Mouse (Mus musculus) forebrain, embryonic 10.5 days (tissue): Measurements from ENCODE around the gene Dnajc24. TPM values are rescaled to one million over a fixed set of nuclear protein-coding genes. Genes with fewer than 3 reads are reported as not detected.

Source experiments
- DNase-seq: peaks from one replicate; pipeline ENCODE4 v3.0.0-alpha.2; 2017; ENCODE audit warnings: low spot score; ENCODE audit errors: extremely low spot score
- H3K27ac ChIP-seq: fragments of 300-500 bp; sonication (generic); 2 replicates; pipeline ENCODE4 v1.5.1; 2016; ENCODE audit warnings: mild to moderate bottlenecking
- H3K27me3 ChIP-seq: fragments of 300-500 bp; sonication (generic); 2 replicates; pipeline ENCODE4 v1.6.1; 2016; ENCODE audit warnings: mild to moderate bottlenecking; ENCODE audit not compliant: poor library complexity, severe bottlenecking
- H3K36me3 ChIP-seq: fragments of 300-500 bp; sonication (generic); replicated peaks from 2 replicates; pipeline ENCODE4 v1.6.1; 2016; ENCODE audit warnings: mild to moderate bottlenecking, moderate library complexity
- H3K4me1 ChIP-seq: fragments of 300-500 bp; sonication (generic); 2 replicates; pipeline ENCODE4 v1.6.1; 2016
- H3K4me3 ChIP-seq: fragments of 300-500 bp; sonication (generic); 2 replicates; pipeline ENCODE4 v1.5.1; 2016; ENCODE audit warnings: mild to moderate bottlenecking, moderate library complexity
- H3K9me3 ChIP-seq: fragments of 300-500 bp; sonication (generic); 2 replicates; pipeline ENCODE4 v1.6.1; 2016; ENCODE audit warnings: mild to moderate bottlenecking, moderate library complexity
- WGBS: fragments of 180-500 bp; shearing (Covaris S2); methylation state at CpG from one replicate; pipeline ENCODE4 v1.1.7; 2016; 5-methylcytosine and 5-hydroxymethylcytosine counted together
- microRNA-seq: library from miRNA; unstranded; fragments of <30 nt; microRNA quantifications from one replicate; pipeline ENCODE4, GENCODE M21; 2017
- polyA plus RNA-seq: library from polyadenylated mRNA; unstranded; fragments of >200 nt; fragmentation: Nextera tagmentation; extraction: Ambion mirVana; gene quantifications from 2 replicates; pipeline ENCODE4 v1.2.1, GENCODE M21; 2016

Dnajc24 gene
- polyA plus RNA-seq, 1 experiment from 2014 or later, result 60.7 TPM

- no peaks in the 10 kb centered on the region for H3K4me1 ChIP-seq
- 86% methylated on average over 4 of the region's 4 CpGs for WGBS
- no peak for DNase-seq
- H3K27me3 ChIP-seq, result no peaks in the 10 kb centered on the region
- no peaks in the 10 kb centered on the region for H3K9me3 ChIP-seq
- no peak overlapping the region for H3K4me3 ChIP-seq
- H3K36me3 ChIP-seq, result peaks cover 12% of the 10 kb centered on the region
- no peak overlapping the region for H3K27ac ChIP-seq
These were observed 49.5 kb downstream of the Dnajc24 start for GRCm38 (mm10) chr2:105953862-105954261.

- no peak for DNase-seq
- H3K27me3 ChIP-seq, result no peaks in the 10 kb centered on the region
- WGBS, result 98% methylated on average over 1 of the region's 1 CpGs
These were observed 51.9 kb downstream of the Dnajc24 start for GRCm38 (mm10) chr2:105951350-105951940.

GRCm38 (mm10) chr2:105950131-105950530 lies 53.2 kb downstream of the Dnajc24 start:
- Histone ChIP-seq H3K4me3 (no peak overlapping the region), H3K9me3 (no peaks in the 10 kb centered on the region), H3K4me1 (no peaks in the 10 kb centered on the region), H3K27ac (no peak overlapping the region), H3K36me3 (peaks cover 7% of the 10 kb centered on the region), H3K27me3 (no peaks in the 10 kb centered on the region)
- 89% methylated on average over 2 of the region's 2 CpGs for WGBS
- DNase-seq, result no peak

More at GRCm38 (mm10) chr2:105951350-105951940, 51.9 kb downstream of the Dnajc24 start:
- no peak overlapping the region for H3K27ac ChIP-seq
- peaks cover 7% of the 10 kb centered on the region for H3K36me3 ChIP-seq
- H3K4me3 ChIP-seq, result no peak overlapping the region
- no peaks in the 10 kb centered on the region for H3K4me1 ChIP-seq
- H3K9me3 ChIP-seq, result no peaks in the 10 kb centered on the region

GRCm38 (mm10) chr2:105917623-105918346 lies 85.6 kb downstream of the Dnajc24 start:
- H3K27ac ChIP-seq, result no peak overlapping the region
- DNase-seq, result no peak
- H3K36me3 ChIP-seq, result peaks cover 7% of the 10 kb centered on the region
- no peak overlapping the region for H3K4me3 ChIP-seq
- WGBS, result 58% methylated on average over 5 of the region's 5 CpGs
- H3K4me1 ChIP-seq, result peaks cover 11% of the 10 kb centered on the region
- H3K9me3 ChIP-seq, result peaks cover 5% of the 10 kb centered on the region; the same call in 1 of the 2 replicates
- H3K27me3 ChIP-seq, result no peaks in the 10 kb centered on the region

Small RNAs within 50 kb of the gene (microRNA-seq; reads per million reads assigned to microRNA genes)
- gene Gm22002, result not detected

Other genes with a start within 250 kb of the Dnajc24 start
- gene Elp4, start 99.0 kb downstream of the Dnajc24 start, polyA plus RNA-seq, result 73.3 and 73.5 TPM in 2 replicates
- 139 and 140 TPM in 2 replicates for gene Immp1l, start 98.9 kb downstream of the Dnajc24 start, polyA plus RNA-seq